Mouse (Mus musculus) thymus, postnatal 14 days (tissue): ENCODE measurements at regions not wholly inside any gene's neighbourhood (a gene's known extent, or its start where the extent isn't known, plus 50 kb on each side); places are given as distances from the start of the nearest gene placed in this dataset.
A peak's percentile ranks its signal among the peaks of the same experiment; 100 is the strongest.

Experiments used
- DNase-seq: peaks from one replicate; pipeline ENCODE4 v3.0.0; 2021

GRCm38 (mm10) chr19:44626261-44626660 is 63.6 kb downstream of the Hif1an start:
- no peak for DNase-seq

GRCm38 (mm10) chr19:44629705-44630104 is 67.1 kb downstream of the Hif1an start:
- DNase-seq, result no peak

- no peak for DNase-seq
Measured at GRCm38 (mm10) chr19:44631356-44632007, 68.8 kb downstream of the Hif1an start.

DNA sequence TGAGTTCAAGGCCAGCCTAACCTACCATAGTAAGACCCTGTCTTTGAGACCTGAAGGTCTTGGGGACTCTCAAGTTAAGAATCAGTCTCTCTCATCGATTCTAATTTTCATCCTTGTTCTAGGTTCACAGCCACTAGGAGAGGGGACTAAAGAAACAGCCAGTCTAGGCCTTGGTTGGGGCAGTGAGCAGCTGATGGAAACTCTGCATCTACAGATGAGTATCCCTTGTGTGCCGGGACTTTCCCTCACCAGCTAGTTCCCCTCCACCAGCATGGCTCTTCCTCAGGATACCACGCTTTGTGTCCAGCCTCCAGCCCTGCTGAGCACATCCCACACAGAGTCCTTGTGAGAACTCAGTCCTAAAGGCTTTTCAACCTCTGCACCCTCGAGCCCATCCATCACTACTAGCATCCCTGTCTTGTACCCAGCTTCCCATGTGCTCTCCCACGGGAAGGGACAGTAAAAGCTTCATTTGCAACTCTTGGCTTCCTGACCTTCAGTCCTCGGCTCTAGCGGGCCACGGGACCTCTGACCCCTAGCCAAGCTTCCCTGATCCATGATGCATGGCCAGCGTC is 74.6 kb downstream of the Hif1an start:
- DNase-seq, result no peak

- no peak for DNase-seq
Measured at GRCm38 (mm10) chr19:44640021-44640420, 77.4 kb downstream of the Hif1an start.

- no peak for DNase-seq
Measured at GRCm38 (mm10) chr19:44640551-44640950, 77.9 kb downstream of the Hif1an start.

- no peak for DNase-seq
Measured at GRCm38 (mm10) chr19:44642294-44642693, 79.6 kb downstream of the Hif1an start.

GRCm38 (mm10) chr19:44644376-44644775 is 81.7 kb downstream of the Hif1an start:
- DNase-seq, result no peak

- no peak for DNase-seq
Measured at GRCm38 (mm10) chr19:44644929-44645328, 82.3 kb downstream of the Hif1an start.

DNA sequence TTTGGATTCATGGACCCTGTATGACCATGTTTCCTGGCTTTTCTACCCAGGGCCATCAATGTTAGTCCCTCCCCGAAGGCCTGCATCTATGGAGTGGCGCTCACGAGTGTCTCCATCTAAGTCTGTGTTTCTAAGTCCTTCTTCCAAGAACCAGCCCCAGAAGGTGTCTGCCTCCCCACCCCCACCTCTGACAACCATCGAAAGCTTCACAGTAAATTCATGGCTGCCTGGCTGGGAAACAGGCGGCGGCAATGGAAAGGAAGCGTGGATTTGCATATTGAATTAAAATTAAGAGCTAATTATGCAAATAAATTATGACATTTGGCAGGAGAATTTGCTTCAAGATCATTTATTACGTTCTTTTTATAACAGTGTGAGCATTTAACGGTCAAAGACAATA is 83.9 kb downstream of the Hif1an start:
- DNase-seq, result no peak

DNA sequence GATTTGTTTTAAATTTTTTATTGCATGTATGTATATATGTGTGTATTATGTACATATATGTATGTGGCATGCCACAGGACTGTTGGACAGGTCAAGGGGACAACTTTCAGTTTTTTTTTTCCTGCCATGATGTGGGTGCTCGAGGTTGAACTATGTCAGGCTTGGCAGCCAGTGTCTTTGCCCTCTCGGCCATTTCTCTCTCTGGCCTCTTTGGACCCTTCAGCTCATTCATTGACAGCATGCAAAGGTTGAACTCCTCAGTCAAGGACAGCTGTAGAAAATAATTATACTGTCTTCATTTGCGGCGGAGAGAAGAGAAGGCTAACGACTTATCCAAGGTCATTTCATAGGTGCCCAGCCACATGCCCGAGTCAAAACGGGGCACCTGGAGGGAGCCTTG is 86.6 kb downstream of the Hif1an start:
- no peak for DNase-seq

DNA sequence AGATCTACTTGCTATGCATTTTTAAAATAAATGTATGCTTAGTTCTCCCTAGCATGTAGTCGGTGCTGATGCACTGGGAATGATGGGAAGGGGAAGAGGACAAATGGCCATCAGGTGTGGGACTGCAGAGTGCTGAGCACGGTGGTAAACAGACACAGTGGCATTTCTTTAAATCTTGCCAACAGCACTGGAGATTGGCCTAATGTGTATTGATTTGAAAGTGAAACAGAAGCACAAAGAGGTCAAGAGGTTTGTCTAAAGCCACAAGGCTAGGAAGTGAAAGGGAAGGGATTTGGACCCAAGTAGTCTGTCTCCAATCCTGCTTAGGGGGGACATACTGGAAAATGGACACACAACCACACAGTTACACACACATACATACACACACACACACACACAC is 88.2 kb downstream of the Hif1an start:
- no peak for DNase-seq

- no peak for DNase-seq
Measured at GRCm38 (mm10) chr19:44651605-44652004, 89.0 kb downstream of the Hif1an start.

DNA sequence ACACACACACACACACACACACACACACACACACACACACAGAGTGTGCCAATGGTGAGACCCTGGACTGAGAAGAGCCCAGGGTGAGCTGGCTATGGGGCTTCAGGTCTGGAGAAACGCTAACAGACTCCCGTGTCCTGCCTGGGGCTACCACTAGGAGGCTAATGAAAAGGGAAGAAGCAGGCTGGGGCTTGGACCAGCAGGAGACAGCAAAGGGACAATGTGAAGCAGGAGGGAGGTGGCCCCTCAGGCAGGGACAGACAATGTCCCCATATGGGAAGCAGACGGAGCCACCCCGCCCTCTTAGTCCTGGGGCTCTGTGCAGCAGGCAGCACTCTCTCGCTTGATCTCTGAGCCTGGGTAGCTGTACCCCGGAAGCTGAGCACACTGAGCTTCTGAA is 93.1 kb downstream of the Hif1an start:
- no peak for DNase-seq

DNA sequence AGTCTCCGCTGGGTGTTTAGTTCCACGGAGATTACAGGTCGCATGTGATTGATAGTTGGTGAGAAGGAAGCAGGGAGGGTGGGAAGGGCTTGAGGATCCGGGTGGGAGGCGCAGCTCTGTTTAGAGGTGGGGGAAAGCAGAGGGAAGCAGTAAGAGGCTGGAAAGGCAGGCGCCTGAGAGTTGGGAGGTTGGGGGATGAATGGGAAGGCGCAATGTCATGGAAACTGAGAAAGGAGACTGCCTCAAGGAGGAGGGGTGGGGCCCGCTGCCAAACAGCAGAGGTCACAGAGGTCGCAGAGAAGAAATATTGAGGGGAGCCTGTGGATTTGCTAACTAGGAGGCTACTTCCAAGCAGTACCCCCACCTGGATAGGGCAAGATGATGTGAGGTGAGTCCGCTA is 96.5 kb upstream of the Pax2 start:
- no peak for DNase-seq

DNA sequence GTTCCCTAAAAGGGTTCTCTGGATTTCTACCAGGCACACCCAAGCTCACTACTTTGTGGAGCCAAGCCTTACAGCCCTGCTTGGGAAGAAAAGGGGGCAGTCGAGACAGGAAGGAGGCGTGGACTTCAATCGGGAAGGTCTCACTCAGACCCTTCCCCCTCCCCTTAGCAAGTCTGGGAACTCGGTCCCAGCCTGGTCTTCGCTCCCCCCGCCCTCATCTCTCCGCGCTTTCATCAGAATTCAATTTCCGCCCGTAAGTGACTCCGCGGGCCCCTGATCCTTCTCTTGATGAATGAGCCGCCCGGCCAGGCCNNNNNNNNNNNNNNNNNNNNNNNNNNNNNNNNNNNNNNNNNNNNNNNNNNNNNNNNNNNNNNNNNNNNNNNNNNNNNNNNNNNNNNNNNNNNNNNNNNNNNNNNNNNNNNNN is 86.3 kb upstream of the Pax2 start:
- no peak for DNase-seq

DNA sequence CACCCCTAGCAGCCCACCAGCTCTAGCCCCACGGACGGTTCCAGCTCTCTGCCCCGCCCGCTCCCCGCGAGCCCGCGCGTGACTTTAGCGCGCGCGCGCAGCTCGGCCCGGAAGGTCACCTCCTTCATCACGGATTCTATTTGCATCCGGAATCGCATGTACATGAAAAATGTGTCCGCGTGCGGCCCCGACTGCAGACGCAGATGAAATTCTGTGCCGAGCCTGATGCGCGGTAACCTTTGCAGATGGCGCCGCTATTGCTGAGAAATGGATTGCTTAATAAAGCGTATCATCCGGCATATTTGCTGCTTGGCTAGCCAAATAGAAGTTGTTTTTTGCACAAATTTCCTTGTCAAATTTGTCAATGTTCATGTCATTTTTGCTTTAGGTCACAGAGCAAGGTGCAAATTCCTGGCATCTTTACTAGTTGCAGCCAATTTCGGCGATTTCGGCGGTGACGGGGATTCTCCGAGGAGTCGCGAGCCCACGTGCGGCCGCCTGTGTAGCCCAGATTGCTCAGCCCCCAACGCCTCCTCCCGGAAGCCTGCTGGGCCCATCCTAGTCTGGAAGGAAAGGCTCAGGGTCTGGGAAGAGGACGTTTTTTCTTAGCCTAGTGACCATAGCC is 81.1 kb upstream of the Pax2 start:
- no peak for DNase-seq

- no peak for DNase-seq
Measured at GRCm38 (mm10) chr19:44676555-44677120, 79.2 kb upstream of the Pax2 start.

- DNase-seq, result no peak
Measured at GRCm38 (mm10) chr19:44677295-44677694, 78.5 kb upstream of the Pax2 start.

DNA sequence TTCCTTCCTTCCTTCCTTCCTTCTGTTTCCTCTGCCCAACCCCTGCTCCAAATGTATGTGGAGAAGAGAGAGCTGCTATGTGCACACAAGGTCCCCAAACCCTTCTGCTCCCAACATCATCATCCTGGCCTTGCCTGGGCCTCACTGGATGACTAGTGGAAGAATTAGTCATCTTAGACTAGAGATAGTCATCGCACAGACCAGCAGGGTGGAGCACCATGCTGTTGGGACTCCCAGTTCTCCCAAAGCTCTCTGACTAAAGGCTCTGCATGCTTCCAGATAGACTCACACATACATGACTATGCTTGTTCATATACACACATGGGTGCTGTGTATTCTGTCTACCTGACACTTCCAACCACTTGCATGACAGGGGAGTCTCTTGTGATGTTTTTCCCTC is 77.2 kb upstream of the Pax2 start:
- no peak for DNase-seq

- no peak for DNase-seq
Measured at GRCm38 (mm10) chr19:44681675-44682074, 74.2 kb upstream of the Pax2 start.

- no peak for DNase-seq
Measured at GRCm38 (mm10) chr19:44683191-44683590, 72.7 kb upstream of the Pax2 start.

GRCm38 (mm10) chr19:44684061-44684514 is 71.8 kb upstream of the Pax2 start:
- DNase-seq, result peak; percentile 46

GRCm38 (mm10) chr19:44686061-44686460 is 69.8 kb upstream of the Pax2 start:
- no peak for DNase-seq
